Mouse (Mus musculus) forebrain, embryonic 13.5 days (tissue): ENCODE measurements around the gene Polr3k. TPM values are rescaled to one million over a fixed set of nuclear protein-coding genes. Genes with fewer than 3 reads are reported as not detected.

Source experiments
- ATAC-seq: fragments of 200-750 bp; cut with Nextera tagmentation; 2 replicates; pipeline ENCODE4 v1.8.0; 2017
- H3K27ac ChIP-seq: fragments of 300-500 bp; sonication (generic); 2 replicates; pipeline ENCODE4 v1.5.1; 2015; ENCODE audit warnings: inconsistent platforms, mild to moderate bottlenecking, moderate library complexity
- H3K27me3 ChIP-seq: fragments of 300-500 bp; sonication (generic); 2 replicates; pipeline ENCODE4 v1.6.1; 2015; ENCODE audit warnings: mild to moderate bottlenecking, inconsistent platforms
- H3K36me3 ChIP-seq: fragments of 300-500 bp; sonication (generic); 2 replicates; pipeline ENCODE4 v1.6.1; 2015; ENCODE audit warnings: mild to moderate bottlenecking, inconsistent platforms; ENCODE audit not compliant: poor library complexity, severe bottlenecking
- H3K4me1 ChIP-seq: fragments of 300-500 bp; sonication (generic); 2 replicates; pipeline ENCODE4 v1.6.1; 2015; ENCODE audit warnings: inconsistent platforms
- H3K4me2 ChIP-seq: fragments of 300-500 bp; sonication (generic); 2 replicates; pipeline ENCODE4 v1.6.1; 2015; ENCODE audit warnings: inconsistent platforms, mild to moderate bottlenecking, moderate library complexity
- H3K4me3 ChIP-seq: fragments of 300-500 bp; sonication (generic); 2 replicates; pipeline ENCODE4 v1.5.1; 2015; ENCODE audit warnings: mild to moderate bottlenecking, inconsistent platforms
- H3K9ac ChIP-seq: fragments of 300-500 bp; sonication (generic); 2 replicates; pipeline ENCODE4 v1.6.1; 2015; ENCODE audit warnings: mild to moderate bottlenecking, inconsistent platforms
- H3K9me3 ChIP-seq: fragments of 300-500 bp; sonication (generic); replicated peaks from 2 replicates; pipeline ENCODE4 v1.6.1; 2016; ENCODE audit warnings: inconsistent platforms
- WGBS: fragments of 180-500 bp; shearing (Covaris S2); methylation state at CpG from one replicate; pipeline ENCODE4 v1.1.7; 2015; 5-methylcytosine and 5-hydroxymethylcytosine counted together
- polyA plus RNA-seq: library from polyadenylated mRNA; unstranded; fragments of >200 nt; fragmentation: Nextera tagmentation; extraction: Ambion mirVana; gene quantifications from 2 replicates; pipeline ENCODE4 v1.2.1, GENCODE M21; 2015

The Polr3k gene
- polyA plus RNA-seq, 1 experiment from 2014 or later, result 117 TPM

DNA sequence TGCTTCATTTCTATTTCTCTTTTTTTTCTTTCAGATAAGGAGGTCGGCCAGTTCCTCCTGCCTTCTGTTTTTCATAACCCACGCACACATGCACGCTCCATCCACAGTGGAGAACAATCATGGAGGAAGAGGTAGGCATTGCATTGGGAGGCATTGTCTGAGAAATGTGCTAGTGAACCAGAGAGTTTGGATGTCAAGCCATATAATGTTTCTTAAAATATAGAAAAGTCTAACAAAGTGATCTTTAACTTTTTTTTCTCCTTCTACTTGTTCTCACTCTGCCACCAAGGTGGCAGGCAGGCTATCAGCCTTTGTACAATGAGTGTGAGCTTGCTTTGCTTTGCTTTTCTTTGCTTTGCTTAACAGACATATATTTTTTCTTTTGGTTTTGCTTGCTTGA is 53.7 kb downstream of the Polr3k start:
- no peak overlapping the region for H3K27ac ChIP-seq
- H3K9me3 ChIP-seq, result no peaks in the 10 kb centered on the region
- H3K27me3 ChIP-seq, result no peaks in the 10 kb centered on the region
- WGBS, result 53% methylated on average over 3 of the region's 3 CpGs
- no peak overlapping the region for H3K9ac ChIP-seq
- no peak overlapping the region for H3K4me3 ChIP-seq
- ATAC-seq, result no peak
- no peaks in the 10 kb centered on the region for H3K36me3 ChIP-seq
- no peaks in the 10 kb centered on the region for H3K4me1 ChIP-seq
- H3K4me2 ChIP-seq, result no peak overlapping the region

DNA sequence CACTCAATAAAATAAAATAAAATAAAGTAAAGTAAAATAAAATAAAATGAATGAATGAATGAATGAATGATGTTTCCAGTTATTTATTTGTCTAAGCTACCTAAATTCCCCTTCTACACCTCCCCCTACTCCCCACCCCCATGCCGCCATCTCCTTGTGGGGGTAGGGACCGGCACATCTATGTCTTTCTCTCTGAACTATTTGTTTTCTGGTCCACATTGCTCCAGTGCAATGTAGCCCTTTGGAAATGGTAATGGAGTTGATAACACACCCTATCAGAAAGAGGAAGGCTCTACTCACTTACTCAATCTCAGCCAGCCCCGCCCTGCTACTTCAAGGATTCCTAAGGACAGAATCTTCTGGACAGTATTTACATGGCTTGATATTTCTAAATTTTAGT is 54.4 kb downstream of the Polr3k start:
- H3K27ac ChIP-seq, result no peak overlapping the region
- no peaks in the 10 kb centered on the region for H3K9me3 ChIP-seq
- peak; percentile 93 for ATAC-seq
- H3K4me2 ChIP-seq, result no peak overlapping the region
- no peaks in the 10 kb centered on the region for H3K36me3 ChIP-seq
- H3K27me3 ChIP-seq, result no peaks in the 10 kb centered on the region
- no peak overlapping the region for H3K9ac ChIP-seq
- H3K4me3 ChIP-seq, result no peak overlapping the region
- H3K4me1 ChIP-seq, result no peaks in the 10 kb centered on the region
- WGBS, result 49% methylated on average over 3 of the region's 3 CpGs

Other genes starting within 250 kb of the Polr3k start
- 0.23 TPM in 1 of 2 replicates, not detected in the other for gene Gm29797, start 207.3 kb upstream of the Polr3k start, polyA plus RNA-seq
- 11.6 and 13.0 TPM in 2 replicates for gene Sox18, start 192.7 kb upstream of the Polr3k start, polyA plus RNA-seq
- gene Tcea2, start 184.0 kb upstream of the Polr3k start, polyA plus RNA-seq, result 31.0 and 35.9 TPM in 2 replicates
- gene Rgs19, start 170.4 kb upstream of the Polr3k start, polyA plus RNA-seq, result 45.3 and 45.4 TPM in 2 replicates
- not detected in 2 replicates for gene Lkaaear1, start 165.9 kb upstream of the Polr3k start, polyA plus RNA-seq
- gene Oprl1, start 149.3 kb upstream of the Polr3k start, polyA plus RNA-seq, result 33.5 and 48.2 TPM in 2 replicates
- 39.9 and 40.9 TPM in 2 replicates for gene Myt1, start 101.0 kb upstream of the Polr3k start, polyA plus RNA-seq
- 36.2 and 36.8 TPM in 2 replicates for gene Pcmtd2, start 26.5 kb upstream of the Polr3k start, polyA plus RNA-seq
- not detected in 2 replicates for gene Gm14496, start 126.8 kb downstream of the Polr3k start, polyA plus RNA-seq